Mouse (Mus musculus): Measurements from ENCODE around the gene Rfc1. TPM values are rescaled to one million over a fixed set of nuclear protein-coding genes. Genes with fewer than 3 reads are reported as not detected.
"Not testable (repeated sequence)": the region's sequence is repeated elsewhere in the genome, so short reads cannot be mapped to it uniquely, and the experiment has no call there.

Rfc1 gene
- polyA plus RNA-seq, 1 experiment from 2014 or later = 53.1 TPM

- H3K4me1 ChIP-seq (ENCODE audit: control insufficient read depth in 2 of 2, insufficient read depth in 2 of 2, low read length in 2 of 2); H3K9me3 ChIP-seq (ENCODE audit: control insufficient read depth, low read length); H3K9ac ChIP-seq (ENCODE audit: low read length); H3K27me3 ChIP-seq (ENCODE audit: control insufficient read depth, insufficient read depth, low read length); H3K4me2 ChIP-seq (ENCODE audit: low read length); H3K4me3 ChIP-seq (ENCODE audit: control insufficient read depth in 1 of 2, insufficient read depth in 1 of 2, low read depth in 1 of 2, low read length in 2 of 2); ATAC-seq (ENCODE audit: insufficient number of reproducible peaks, insufficient read depth, low FRiP score, low read depth); H3K27ac ChIP-seq (replicated peaks in 1 of 2; ENCODE audit: control insufficient read depth in 1 of 2, insufficient read depth in 1 of 2, low read depth in 2 of 2, low read length in 2 of 2): not testable (repeated sequence)
- WGBS = 87% methylated on average over 1 of the region's 1 CpGs
- H3K36me3 ChIP-seq (ENCODE audit: control insufficient read depth, insufficient read depth, low read length) = peaks cover 72% of the 10 kb centered on the region
Measured at GRCm38 (mm10) chr5:65299623-65300022, 35.8 kb downstream of the Rfc1 start.

- H3K9ac ChIP-seq (ENCODE audit: low read length) = no peak overlapping the region
- H3K27ac ChIP-seq (replicated peaks in 1 of 2; ENCODE audit: control insufficient read depth in 1 of 2, insufficient read depth in 1 of 2, low read depth in 2 of 2, low read length in 2 of 2) = no peak overlapping the region
- H3K36me3 ChIP-seq (ENCODE audit: control insufficient read depth, insufficient read depth, low read length) = peaks cover 78% of the 10 kb centered on the region
- no peaks in the 10 kb centered on the region for H3K4me1 ChIP-seq (ENCODE audit: control insufficient read depth in 2 of 2, insufficient read depth in 2 of 2, low read length in 2 of 2)
- ATAC-seq (ENCODE audit: insufficient number of reproducible peaks, insufficient read depth, low FRiP score, low read depth) = no peak
- no peak overlapping the region for H3K4me2 ChIP-seq (ENCODE audit: low read length)
- H3K9me3 ChIP-seq (ENCODE audit: control insufficient read depth, low read length) = no peaks in the 10 kb centered on the region
- H3K27me3 ChIP-seq (ENCODE audit: control insufficient read depth, insufficient read depth, low read length) = no peaks in the 10 kb centered on the region
- H3K4me3 ChIP-seq (ENCODE audit: control insufficient read depth in 1 of 2, insufficient read depth in 1 of 2, low read depth in 1 of 2, low read length in 2 of 2) = no peak overlapping the region
- 57% methylated on average over 7 of the region's 7 CpGs for WGBS
Measured at GRCm38 (mm10) chr5:65298167-65298950, 37.1 kb downstream of the Rfc1 start.

- ATAC-seq (ENCODE audit: insufficient number of reproducible peaks, insufficient read depth, low FRiP score, low read depth) = no peak
- peaks cover 88% of the 10 kb centered on the region for H3K36me3 ChIP-seq (ENCODE audit: control insufficient read depth, insufficient read depth, low read length)
- 42% methylated on average over 2 of the region's 2 CpGs for WGBS
- H3K9ac ChIP-seq (ENCODE audit: low read length) = no peak overlapping the region
- H3K27ac ChIP-seq (replicated peaks in 1 of 2; ENCODE audit: control insufficient read depth in 1 of 2, insufficient read depth in 1 of 2, low read depth in 2 of 2, low read length in 2 of 2) = no peak overlapping the region
- no peak overlapping the region for H3K4me3 ChIP-seq (ENCODE audit: control insufficient read depth in 1 of 2, insufficient read depth in 1 of 2, low read depth in 1 of 2, low read length in 2 of 2)
- H3K27me3 ChIP-seq (ENCODE audit: control insufficient read depth, insufficient read depth, low read length) = no peaks in the 10 kb centered on the region
- H3K4me1 ChIP-seq (ENCODE audit: control insufficient read depth in 2 of 2, insufficient read depth in 2 of 2, low read length in 2 of 2) = no peaks in the 10 kb centered on the region
- H3K9me3 ChIP-seq (ENCODE audit: control insufficient read depth, low read length) = no peaks in the 10 kb centered on the region
- H3K4me2 ChIP-seq (ENCODE audit: low read length) = no peak overlapping the region
Measured at GRCm38 (mm10) chr5:65294270-65294669, 41.2 kb downstream of the Rfc1 start.

- 90% methylated on average over 6 of the region's 6 CpGs for WGBS
- no peak overlapping the region for H3K4me3 ChIP-seq (ENCODE audit: control insufficient read depth in 1 of 2, insufficient read depth in 1 of 2, low read depth in 1 of 2, low read length in 2 of 2)
- peaks cover 88% of the 10 kb centered on the region for H3K36me3 ChIP-seq (ENCODE audit: control insufficient read depth, insufficient read depth, low read length)
- H3K27me3 ChIP-seq (ENCODE audit: control insufficient read depth, insufficient read depth, low read length) = no peaks in the 10 kb centered on the region
- H3K27ac ChIP-seq (replicated peaks in 1 of 2; ENCODE audit: control insufficient read depth in 1 of 2, insufficient read depth in 1 of 2, low read depth in 2 of 2, low read length in 2 of 2) = no peak overlapping the region
- H3K9ac ChIP-seq (ENCODE audit: low read length) = no peak overlapping the region
- H3K9me3 ChIP-seq (ENCODE audit: control insufficient read depth, low read length) = no peaks in the 10 kb centered on the region
- no peak overlapping the region for H3K4me2 ChIP-seq (ENCODE audit: low read length)
- ATAC-seq (ENCODE audit: insufficient number of reproducible peaks, insufficient read depth, low FRiP score, low read depth) = no peak
- no peaks in the 10 kb centered on the region for H3K4me1 ChIP-seq (ENCODE audit: control insufficient read depth in 2 of 2, insufficient read depth in 2 of 2, low read length in 2 of 2)
Measured at GRCm38 (mm10) chr5:65293627-65294026, 41.8 kb downstream of the Rfc1 start.

GRCm38 (mm10) chr5:65289009-65289408 is 46.5 kb downstream of the Rfc1 start:
- H3K27ac ChIP-seq (replicated peaks in 1 of 2; ENCODE audit: control insufficient read depth in 1 of 2, insufficient read depth in 1 of 2, low read depth in 2 of 2, low read length in 2 of 2); H3K4me2 ChIP-seq (ENCODE audit: low read length); ATAC-seq (ENCODE audit: insufficient number of reproducible peaks, insufficient read depth, low FRiP score, low read depth); H3K4me1 ChIP-seq (ENCODE audit: control insufficient read depth in 2 of 2, insufficient read depth in 2 of 2, low read length in 2 of 2); H3K9me3 ChIP-seq (ENCODE audit: control insufficient read depth, low read length); H3K9ac ChIP-seq (ENCODE audit: low read length); H3K4me3 ChIP-seq (ENCODE audit: control insufficient read depth in 1 of 2, insufficient read depth in 1 of 2, low read depth in 1 of 2, low read length in 2 of 2); H3K27me3 ChIP-seq (ENCODE audit: control insufficient read depth, insufficient read depth, low read length): not testable (repeated sequence)
- peaks cover 93% of the 10 kb centered on the region for H3K36me3 ChIP-seq (ENCODE audit: control insufficient read depth, insufficient read depth, low read length)
- WGBS = 72% methylated on average over 8 of the region's 8 CpGs

GRCm38 (mm10) chr5:65287751-65288701 is 47.4 kb downstream of the Rfc1 start:
- Histone ChIP-seq H3K27ac (replicated peaks in 1 of 2; ENCODE audit: control insufficient read depth in 1 of 2, insufficient read depth in 1 of 2, low read depth in 2 of 2, low read length in 2 of 2) (no peak overlapping the region), H3K4me1 (ENCODE audit: control insufficient read depth in 2 of 2, insufficient read depth in 2 of 2, low read length in 2 of 2) (no peaks in the 10 kb centered on the region; a peak in 1 of 4 replicates), H3K9me3 (ENCODE audit: control insufficient read depth, low read length) (peaks cover 4% of the 10 kb centered on the region; the same call in 1 of the 2 replicates), H3K4me2 (ENCODE audit: low read length) (no peak overlapping the region), H3K4me3 (ENCODE audit: control insufficient read depth in 1 of 2, insufficient read depth in 1 of 2, low read depth in 1 of 2, low read length in 2 of 2) (no peak overlapping the region), H3K27me3 (ENCODE audit: control insufficient read depth, insufficient read depth, low read length) (no peaks in the 10 kb centered on the region), H3K36me3 (ENCODE audit: control insufficient read depth, insufficient read depth, low read length) (peaks cover 85% of the 10 kb centered on the region), H3K9ac (ENCODE audit: low read length) (no peak overlapping the region)
- ATAC-seq (ENCODE audit: insufficient number of reproducible peaks, insufficient read depth, low FRiP score, low read depth) = no peak
- WGBS = 75% methylated on average over 24 of the region's 24 CpGs

- H3K4me3 ChIP-seq (ENCODE audit: control insufficient read depth in 1 of 2, insufficient read depth in 1 of 2, low read depth in 1 of 2, low read length in 2 of 2) = no peak overlapping the region
- no peak overlapping the region for H3K9ac ChIP-seq (ENCODE audit: low read length)
- no peaks in the 10 kb centered on the region; a peak in 1 of 4 replicates for H3K4me1 ChIP-seq (ENCODE audit: control insufficient read depth in 2 of 2, insufficient read depth in 2 of 2, low read length in 2 of 2)
- H3K4me2 ChIP-seq (ENCODE audit: low read length) = no peak overlapping the region
- H3K27me3 ChIP-seq (ENCODE audit: control insufficient read depth, insufficient read depth, low read length) = no peaks in the 10 kb centered on the region
- H3K27ac ChIP-seq (replicated peaks in 1 of 2; ENCODE audit: control insufficient read depth in 1 of 2, insufficient read depth in 1 of 2, low read depth in 2 of 2, low read length in 2 of 2) = no peak overlapping the region
- peaks cover 60% of the 10 kb centered on the region for H3K36me3 ChIP-seq (ENCODE audit: control insufficient read depth, insufficient read depth, low read length)
- H3K9me3 ChIP-seq (ENCODE audit: control insufficient read depth, low read length) = peaks cover 4% of the 10 kb centered on the region; the same call in 1 of the 2 replicates
- ATAC-seq (ENCODE audit: insufficient number of reproducible peaks, insufficient read depth, low FRiP score, low read depth) = no peak
- WGBS = 93% methylated on average over 3 of the region's 3 CpGs
Measured at GRCm38 (mm10) chr5:65284171-65284570, 51.3 kb downstream of the Rfc1 start.

Data from heart, embryonic 14.5 days (tissue).